Mouse (Mus musculus) megakaryocyte, embryonic 14.5 days (primary cell): ENCODE results near the gene Sergef. TPM values are rescaled to one million over a fixed set of nuclear protein-coding genes. Genes with fewer than 3 reads are reported as not detected.
"Not testable (repeated sequence)": the region's sequence is repeated elsewhere in the genome, so short reads cannot be mapped to it uniquely, and the experiment has no call there.

Source experiments
- H3K27me3 ChIP-seq: replicated peaks from 2 replicates; pipeline ENCODE3; 2012; ENCODE audit warnings: inconsistent platforms
- H3K36me3 ChIP-seq: replicated peaks from 2 replicates; pipeline ENCODE3; 2012; ENCODE audit warnings: low read length, inconsistent platforms, mixed read lengths
- H3K4me1 ChIP-seq: 2 replicates; pipeline ENCODE4 v1.6.1; 2012; ENCODE audit warnings: inconsistent platforms
- H3K4me3 ChIP-seq: replicated peaks from 2 replicates; pipeline ENCODE3; 2012; ENCODE audit warnings: moderate library complexity, mild to moderate bottlenecking, inconsistent platforms
- H3K9me3 ChIP-seq: 2 replicates; pipeline ENCODE4 v1.6.1; 2012; ENCODE audit warnings: inconsistent platforms
- FLI1 ChIP-seq: IDR thresholded peaks from 2 replicates; pipeline ENCODE4 v1.6.1; 2012; ENCODE audit warnings: low read length, inconsistent platforms, mixed read lengths
- GATA1 ChIP-seq: IDR thresholded peaks from 3 replicates; pipeline ENCODE4 v1.6.1; 2012; ENCODE audit warnings: mixed read lengths, low read length, inconsistent platforms, borderline replicate concordance
- polyA plus RNA-seq: library from polyadenylated mRNA; stranded (reverse); fragments of >175 nt; gene quantifications from 2 replicates; pipeline ENCODE4 v1.2.3, GENCODE M21; 2012; ENCODE audit warnings: low replicate concordance; ENCODE audit not compliant: insufficient read depth

Gene Sergef
- polyA plus RNA-seq, 1 experiment = 2.4 TPM

- TF ChIP-seq FLI1 (no peak), GATA1 (no peak)
- Histone ChIP-seq H3K4me3 (peak overlapping the region; percentile 39), H3K9me3 (no peaks in the 10 kb centered on the region), H3K36me3 (no peaks in the 10 kb centered on the region), H3K4me1 (peaks cover 20% of the 10 kb centered on the region), H3K27me3 (peaks cover 64% of the 10 kb centered on the region)
Measured at GRCm38 (mm10) chr7:46665236-46665635, 25.6 kb upstream of the Sergef start.

GRCm38 (mm10) chr7:46661591-46662090 is 22.0 kb upstream of the Sergef start:
- Histone ChIP-seq H3K9me3 (no peaks in the 10 kb centered on the region), H3K27me3 (peaks cover 50% of the 10 kb centered on the region), H3K4me3 (no peak overlapping the region), H3K4me1 (peaks cover 7% of the 10 kb centered on the region), H3K36me3 (no peaks in the 10 kb centered on the region)
- TF ChIP-seq GATA1 (no peak), FLI1 (no peak)

- peaks cover 19% of the 10 kb centered on the region for H3K27me3 ChIP-seq
- H3K4me1 ChIP-seq = peaks cover 45% of the 10 kb centered on the region
- H3K9me3 ChIP-seq = no peaks in the 10 kb centered on the region
- no peaks in the 10 kb centered on the region for H3K36me3 ChIP-seq
- peak overlapping the region; percentile 53 for H3K4me3 ChIP-seq
- TF ChIP-seq GATA1 (no peak), FLI1 (no peak)
Measured at GRCm38 (mm10) chr7:46652279-46652678, 12.7 kb upstream of the Sergef start.

- not testable (repeated sequence) for H3K36me3 ChIP-seq, H3K9me3 ChIP-seq, H3K4me3 ChIP-seq
- H3K27me3 ChIP-seq = peaks cover 21% of the 10 kb centered on the region
- H3K4me1 ChIP-seq = peaks cover 51% of the 10 kb centered on the region
Measured at GRCm38 (mm10) chr7:46650231-46650630, 10.6 kb upstream of the Sergef start.

GRCm38 (mm10) chr7:46648431-46649140 is 9.0 kb upstream of the Sergef start:
- peaks cover 46% of the 10 kb centered on the region for H3K4me1 ChIP-seq
- no peaks in the 10 kb centered on the region for H3K36me3 ChIP-seq
- H3K9me3 ChIP-seq = no peaks in the 10 kb centered on the region
- peaks cover 22% of the 10 kb centered on the region for H3K27me3 ChIP-seq
- TF ChIP-seq GATA1 (no peak), FLI1 (no peak)
- H3K4me3 ChIP-seq = no peak overlapping the region

- Histone ChIP-seq H3K4me1 (peaks cover 50% of the 10 kb centered on the region), H3K4me3 (no peak overlapping the region), H3K36me3 (no peaks in the 10 kb centered on the region), H3K27me3 (peaks cover 43% of the 10 kb centered on the region), H3K9me3 (no peaks in the 10 kb centered on the region)
- TF ChIP-seq GATA1 (no peak), FLI1 (no peak)
Measured at GRCm38 (mm10) chr7:46643172-46643571, 3.6 kb upstream of the Sergef start.

GRCm38 (mm10) chr7:46640062-46640461 is 455 bp upstream of the Sergef start:
- peak overlapping the region; percentile 95 for H3K4me3 ChIP-seq
- peaks cover 38% of the 10 kb centered on the region for H3K4me1 ChIP-seq
- H3K36me3 ChIP-seq = peaks cover 4% of the 10 kb centered on the region
- H3K27me3 ChIP-seq = peaks cover 30% of the 10 kb centered on the region
- H3K9me3 ChIP-seq = no peaks in the 10 kb centered on the region
- TF ChIP-seq GATA1 (no peak), FLI1 (no peak)

GRCm38 (mm10) chr7:46638889-46639691 is 517 bp downstream of the Sergef start:
- H3K4me1 ChIP-seq = peaks cover 37% of the 10 kb centered on the region
- peaks cover 12% of the 10 kb centered on the region for H3K36me3 ChIP-seq
- no peak for TF ChIP-seq GATA1
- no peak for TF ChIP-seq FLI1
- peaks cover 27% of the 10 kb centered on the region for H3K27me3 ChIP-seq
- no peaks in the 10 kb centered on the region for H3K9me3 ChIP-seq
- H3K4me3 ChIP-seq = peak overlapping the region; percentile 95

- H3K36me3 ChIP-seq = peaks cover 37% of the 10 kb centered on the region
Measured at GRCm38 (mm10) chr7:46628375-46628975, 11.1 kb downstream of the Sergef start.

More at GRCm38 (mm10) chr7:46628375-46628975, 11.1 kb downstream of the Sergef start:
- Histone ChIP-seq H3K4me3 (no peak overlapping the region), H3K4me1 (peaks cover 23% of the 10 kb centered on the region), H3K9me3 (no peaks in the 10 kb centered on the region), H3K27me3 (no peaks in the 10 kb centered on the region)
- no peak for TF ChIP-seq GATA1
- TF ChIP-seq FLI1 = no peak
